Mouse (Mus musculus): ENCODE results near the gene Ppia. TPM values are rescaled to one million over a fixed set of nuclear protein-coding genes. Genes with fewer than 3 reads are reported as not detected.

The Ppia gene
- 82.5 and 137 TPM in 2 replicates for polyA plus RNA-seq (2012)

- no peak for TF ChIP-seq GATA1 (IDR thresholded peaks at IDR 0.05; ENCODE audit: low read length)
These were observed at the start of gene Ppia for GRCm38 (mm10) chr11:6414751-6415550. TSS of gene Ppia (plus strand) at chr11:6415443.

- no peak for TF ChIP-seq GATA1 (IDR thresholded peaks at IDR 0.05; ENCODE audit: low read length)
These were observed 49.4 kb upstream of the Ppia start for GRCm38 (mm10) chr11:6365885-6366284.

- no peak for TF ChIP-seq GATA1 (IDR thresholded peaks at IDR 0.05; ENCODE audit: low read length)
These were observed 48.8 kb upstream of the Ppia start for GRCm38 (mm10) chr11:6366434-6366833.

GRCm38 (mm10) chr11:6367156-6367555 is 48.1 kb upstream of the Ppia start:
- TF ChIP-seq GATA1 (IDR thresholded peaks at IDR 0.05; ENCODE audit: low read length) = no peak

- no peak for TF ChIP-seq GATA1 (IDR thresholded peaks at IDR 0.05; ENCODE audit: low read length)
These were observed 43.7 kb upstream of the Ppia start for GRCm38 (mm10) chr11:6371376-6372155.

- TF ChIP-seq GATA1 (IDR thresholded peaks at IDR 0.05; ENCODE audit: low read length) = no peak
These were observed 42.5 kb upstream of the Ppia start for GRCm38 (mm10) chr11:6372784-6373183.

GRCm38 (mm10) chr11:6380916-6381315 is 34.3 kb upstream of the Ppia start:
- no peak for TF ChIP-seq GATA1 (IDR thresholded peaks at IDR 0.05; ENCODE audit: low read length)

- TF ChIP-seq GATA1 (IDR thresholded peaks at IDR 0.05; ENCODE audit: low read length) = no peak
These were observed 27.0 kb upstream of the Ppia start for GRCm38 (mm10) chr11:6388126-6388725.

- no peak for TF ChIP-seq GATA1 (IDR thresholded peaks at IDR 0.05; ENCODE audit: low read length)
These were observed 26.4 kb upstream of the Ppia start, which contains the start of gene Zmiz2 for GRCm38 (mm10) chr11:6388726-6389413. TSS of gene Zmiz2 (plus strand) at chr11:6389074.

GRCm38 (mm10) chr11:6389483-6389921 is 25.7 kb upstream of the Ppia start:
- TF ChIP-seq GATA1 (IDR thresholded peaks at IDR 0.05; ENCODE audit: low read length) = no peak

GRCm38 (mm10) chr11:6390376-6391053 is 24.7 kb upstream of the Ppia start:
- TF ChIP-seq GATA1 (IDR thresholded peaks at IDR 0.05; ENCODE audit: low read length) = no peak

GRCm38 (mm10) chr11:6391516-6392276 is 23.5 kb upstream of the Ppia start:
- no peak for TF ChIP-seq GATA1 (IDR thresholded peaks at IDR 0.05; ENCODE audit: low read length)

- TF ChIP-seq GATA1 (IDR thresholded peaks at IDR 0.05; ENCODE audit: low read length) = no peak
These were observed 22.4 kb upstream of the Ppia start for GRCm38 (mm10) chr11:6392857-6393256.

- no peak for TF ChIP-seq GATA1 (IDR thresholded peaks at IDR 0.05; ENCODE audit: low read length)
These were observed 21.4 kb upstream of the Ppia start for GRCm38 (mm10) chr11:6393866-6394265.
